Mouse (Mus musculus): ENCODE results near the gene Arl3. TPM values are rescaled to one million over a fixed set of nuclear protein-coding genes. Genes with fewer than 3 reads are reported as not detected.

Gene Arl3
- polyA plus RNA-seq, 1 experiment from 2014 or later, result 85.4 TPM

DNA sequence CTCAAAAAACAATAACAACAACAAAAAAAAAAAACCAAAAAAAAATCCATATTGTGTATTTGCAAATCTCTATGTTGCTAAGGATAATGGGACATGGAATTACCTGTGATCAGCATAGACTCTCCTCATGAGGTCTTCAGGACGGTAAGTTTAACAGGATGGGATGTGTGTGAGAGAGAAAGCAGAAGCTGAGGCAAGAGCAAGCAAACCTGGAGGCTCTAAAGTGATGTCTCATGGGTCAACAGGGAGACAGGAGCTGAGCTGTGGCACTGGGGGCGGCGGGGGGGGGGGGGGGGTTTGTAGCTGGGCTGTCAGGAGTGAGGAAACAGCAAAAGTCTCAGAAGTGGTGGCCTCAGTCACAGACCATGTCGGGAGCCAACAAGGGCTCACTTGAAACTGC, 20.5 kb downstream of the Arl3 start:
- ATAC-seq (ENCODE audit: insufficient read depth), result no peak
- Histone ChIP-seq H3K27ac (ENCODE audit: low read depth) (no peak overlapping the region), H3K4me3 (ENCODE audit: low read depth, low read length) (no peak overlapping the region), H3K27me3 (ENCODE audit: insufficient read depth, low read length) (no peaks in the 10 kb centered on the region), H3K9ac (no peak overlapping the region), H3K36me3 (ENCODE audit: insufficient read depth) (peaks cover 54% of the 10 kb centered on the region), H3K9me3 (ENCODE audit: low read depth, low read length) (no peaks in the 10 kb centered on the region), H3K4me1 (ENCODE audit: insufficient read depth) (peaks cover 7% of the 10 kb centered on the region; the same call in 1 of the 2 replicates), H3K4me2 (no peak overlapping the region)
- TF ChIP-seq CTCF (IDR thresholded peaks at IDR 0.05; ENCODE audit: low read depth), result no peak
- DNase-seq, result no peak
- WGBS, result 74% methylated on average over 3 of the region's 4 CpGs

- WGBS, result 88% methylated on average over 4 of the region's 4 CpGs
- H3K36me3 ChIP-seq (ENCODE audit: insufficient read depth), result peaks cover 37% of the 10 kb centered on the region
Observed at GRCm38 (mm10) chr19:46550385-46550784, 22.6 kb downstream of the Arl3 start.

GRCm38 (mm10) chr19:46548110-46548509, 24.9 kb downstream of the Arl3 start:
- Histone ChIP-seq H3K36me3 (ENCODE audit: insufficient read depth) (peaks cover 29% of the 10 kb centered on the region), H3K4me3 (ENCODE audit: low read depth, low read length) (no peak overlapping the region), H3K27me3 (ENCODE audit: insufficient read depth, low read length) (no peaks in the 10 kb centered on the region), H3K4me2 (no peak overlapping the region), H3K27ac (ENCODE audit: low read depth) (no peak overlapping the region), H3K9ac (no peak overlapping the region), H3K4me1 (ENCODE audit: insufficient read depth) (no peaks in the 10 kb centered on the region), H3K9me3 (ENCODE audit: low read depth, low read length) (no peaks in the 10 kb centered on the region)
- TF ChIP-seq CTCF (IDR thresholded peaks at IDR 0.05; ENCODE audit: low read depth), result no peak
- no peak for ATAC-seq (ENCODE audit: insufficient read depth)
- no peak for DNase-seq
- WGBS, result 69% methylated on average over 10 of the region's 10 CpGs

More at GRCm38 (mm10) chr19:46550385-46550784, 22.6 kb downstream of the Arl3 start:
- H3K27ac ChIP-seq (ENCODE audit: low read depth), result no peak overlapping the region
- H3K4me2 ChIP-seq, result no peak overlapping the region
- no peak overlapping the region for H3K9ac ChIP-seq
- peaks cover 7% of the 10 kb centered on the region; the same call in 1 of the 2 replicates for H3K4me1 ChIP-seq (ENCODE audit: insufficient read depth)
- no peak overlapping the region for H3K4me3 ChIP-seq (ENCODE audit: low read depth, low read length)
- H3K9me3 ChIP-seq (ENCODE audit: low read depth, low read length), result no peaks in the 10 kb centered on the region
- TF ChIP-seq CTCF (IDR thresholded peaks at IDR 0.05; ENCODE audit: low read depth), result no peak
- no peak for ATAC-seq (ENCODE audit: insufficient read depth)
- H3K27me3 ChIP-seq (ENCODE audit: insufficient read depth, low read length), result no peaks in the 10 kb centered on the region
- no peak for DNase-seq

DNA sequence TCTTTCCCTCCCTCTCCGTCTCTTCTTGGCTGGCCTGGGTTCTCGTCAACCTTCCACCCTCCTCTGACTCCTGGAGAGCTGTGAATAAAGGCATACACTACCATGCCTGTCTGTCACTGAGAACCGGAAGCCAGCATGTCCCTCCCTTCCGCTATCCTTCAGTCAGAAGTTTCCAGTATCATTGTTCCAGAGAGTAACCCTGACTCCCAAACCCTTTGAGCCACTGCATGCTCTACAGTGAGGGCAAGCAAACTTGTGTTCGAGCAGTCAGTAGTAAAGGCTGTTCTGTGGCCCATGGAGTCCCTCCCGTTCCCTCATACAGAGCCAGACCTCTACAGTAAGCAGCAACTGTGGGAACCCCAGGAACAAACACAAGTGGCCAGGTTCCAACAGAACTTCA, 25.4 kb downstream of the Arl3 start:
- Histone ChIP-seq H3K36me3 (ENCODE audit: insufficient read depth) (peaks cover 35% of the 10 kb centered on the region), H3K4me2 (no peak overlapping the region), H3K9me3 (ENCODE audit: low read depth, low read length) (no peaks in the 10 kb centered on the region), H3K9ac (no peak overlapping the region), H3K27me3 (ENCODE audit: insufficient read depth, low read length) (no peaks in the 10 kb centered on the region), H3K27ac (ENCODE audit: low read depth) (no peak overlapping the region), H3K4me1 (ENCODE audit: insufficient read depth) (no peaks in the 10 kb centered on the region), H3K4me3 (ENCODE audit: low read depth, low read length) (no peak overlapping the region)
- no peak for ATAC-seq (ENCODE audit: insufficient read depth)
- 58% methylated on average over 6 of the region's 6 CpGs for WGBS
- no peak for DNase-seq
- TF ChIP-seq CTCF (IDR thresholded peaks at IDR 0.05; ENCODE audit: low read depth), result no peak

DNA sequence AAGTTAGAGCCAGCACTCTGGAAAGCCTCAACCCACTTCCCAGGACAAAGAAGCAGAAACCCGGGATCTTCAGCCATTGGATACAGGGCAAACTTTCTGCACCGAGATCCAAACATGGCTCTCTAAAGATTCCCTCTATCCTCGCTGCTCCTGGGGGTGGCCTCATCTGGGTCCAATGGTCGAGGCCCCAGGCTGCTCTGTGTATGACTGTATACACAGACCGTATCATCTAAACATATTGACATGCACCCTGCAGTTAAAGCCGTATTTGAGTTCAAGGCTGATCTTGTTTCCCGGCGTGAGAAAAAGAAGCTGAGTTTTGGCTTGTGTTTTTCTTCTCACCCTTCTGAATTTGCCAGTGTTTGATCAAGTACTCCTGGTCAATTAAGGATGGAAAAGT, 30.2 kb downstream of the Arl3 start:
- no peak for DNase-seq
- no peak for ATAC-seq (ENCODE audit: insufficient read depth)
- TF ChIP-seq CTCF (IDR thresholded peaks at IDR 0.05; ENCODE audit: low read depth), result no peak
- Histone ChIP-seq H3K27me3 (ENCODE audit: insufficient read depth, low read length) (no peaks in the 10 kb centered on the region), H3K9me3 (ENCODE audit: low read depth, low read length) (no peaks in the 10 kb centered on the region), H3K4me1 (ENCODE audit: insufficient read depth) (no peaks in the 10 kb centered on the region), H3K36me3 (ENCODE audit: insufficient read depth) (peaks cover 40% of the 10 kb centered on the region), H3K27ac (ENCODE audit: low read depth) (no peak overlapping the region), H3K9ac (no peak overlapping the region), H3K4me3 (ENCODE audit: low read depth, low read length) (no peak overlapping the region), H3K4me2 (no peak overlapping the region)
- WGBS, result 70% methylated on average over 8 of the region's 8 CpGs

GRCm38 (mm10) chr19:46538213-46538612, 34.8 kb downstream of the Arl3 start:
- WGBS, result 76% methylated on average over 6 of the region's 6 CpGs
- TF ChIP-seq CTCF (IDR thresholded peaks at IDR 0.05; ENCODE audit: low read depth), result peak; percentile 54
- DNase-seq, result peak; percentile 37
- Histone ChIP-seq H3K4me2 (no peak overlapping the region), H3K4me3 (ENCODE audit: low read depth, low read length) (no peak overlapping the region), H3K9ac (no peak overlapping the region), H3K4me1 (ENCODE audit: insufficient read depth) (0 out of 2 replicates have a peak, but pooled peaks cover 3% of the 10 kb centered on the region), H3K27ac (ENCODE audit: low read depth) (no peak overlapping the region), H3K36me3 (ENCODE audit: insufficient read depth) (peaks cover 40% of the 10 kb centered on the region), H3K27me3 (ENCODE audit: insufficient read depth, low read length) (no peaks in the 10 kb centered on the region), H3K9me3 (ENCODE audit: low read depth, low read length) (no peaks in the 10 kb centered on the region)
- ATAC-seq (ENCODE audit: insufficient read depth), result no peak; the same call in 1 of the 2 replicates

DNA sequence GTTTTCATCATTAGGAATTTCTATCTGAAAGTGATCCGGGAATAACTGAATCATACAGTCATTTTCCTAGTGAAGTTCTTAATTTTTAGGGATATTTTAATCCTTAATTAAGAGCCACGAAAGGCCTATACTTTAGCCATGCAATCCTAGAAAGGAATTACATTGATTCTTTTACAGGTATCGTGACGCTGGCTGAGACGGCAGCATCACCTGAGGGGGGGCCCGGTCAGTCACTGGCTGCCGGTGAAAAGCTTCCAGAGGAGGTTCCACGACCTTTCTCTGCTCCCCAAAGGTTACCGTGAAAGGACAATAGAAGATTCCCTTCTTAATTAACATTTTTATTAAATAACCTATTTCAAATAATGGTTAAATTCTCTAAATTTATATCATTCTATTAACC, 35.6 kb downstream of the Arl3 start:
- DNase-seq, result no peak
- no peak overlapping the region for H3K27ac ChIP-seq (ENCODE audit: low read depth)
- no peak overlapping the region for H3K9ac ChIP-seq
- H3K4me3 ChIP-seq (ENCODE audit: low read depth, low read length), result no peak overlapping the region
- H3K4me2 ChIP-seq, result no peak overlapping the region
- H3K4me1 ChIP-seq (ENCODE audit: insufficient read depth), result peaks cover 11% of the 10 kb centered on the region
- peaks cover 32% of the 10 kb centered on the region for H3K36me3 ChIP-seq (ENCODE audit: insufficient read depth)
- no peaks in the 10 kb centered on the region for H3K27me3 ChIP-seq (ENCODE audit: insufficient read depth, low read length)
- no peak for ATAC-seq (ENCODE audit: insufficient read depth)
- TF ChIP-seq CTCF (IDR thresholded peaks at IDR 0.05; ENCODE audit: low read depth), result no peak
- 88% methylated on average over 9 of the region's 9 CpGs for WGBS
- H3K9me3 ChIP-seq (ENCODE audit: low read depth, low read length), result no peaks in the 10 kb centered on the region

All from lung, embryonic 14.5 days (tissue).